Mouse (Mus musculus) fat pad, adult 2 months (tissue): ENCODE data around the gene Hoxb2.

Source experiments
- DNase-seq: peaks from one replicate; pipeline ENCODE4 v3.0.0-alpha.2; 2011; ENCODE audit warnings: low read depth, low spot score; ENCODE audit errors: extremely low read depth

Gene Hoxb2

DNA sequence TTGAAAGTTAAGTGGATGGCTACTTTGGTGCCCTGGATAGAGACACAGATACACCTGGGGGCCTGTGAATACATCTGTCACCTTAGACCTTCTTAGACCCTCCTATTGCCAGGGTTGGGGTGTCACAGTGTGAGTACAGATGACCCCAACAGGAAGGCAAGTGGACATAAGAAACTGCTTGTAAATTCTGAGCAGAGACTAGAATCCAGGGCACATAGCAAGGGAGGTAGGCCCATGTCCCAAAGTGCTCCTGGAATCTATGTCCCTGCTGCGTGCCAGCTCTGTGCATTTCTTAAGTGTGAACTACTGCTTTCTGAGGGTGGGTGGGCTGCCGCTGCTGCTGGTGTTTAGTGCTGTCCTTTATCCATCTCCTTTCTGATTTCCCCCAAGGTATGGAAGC, 466 bp downstream of the Hoxb2 start:
- no peak for DNase-seq

DNA sequence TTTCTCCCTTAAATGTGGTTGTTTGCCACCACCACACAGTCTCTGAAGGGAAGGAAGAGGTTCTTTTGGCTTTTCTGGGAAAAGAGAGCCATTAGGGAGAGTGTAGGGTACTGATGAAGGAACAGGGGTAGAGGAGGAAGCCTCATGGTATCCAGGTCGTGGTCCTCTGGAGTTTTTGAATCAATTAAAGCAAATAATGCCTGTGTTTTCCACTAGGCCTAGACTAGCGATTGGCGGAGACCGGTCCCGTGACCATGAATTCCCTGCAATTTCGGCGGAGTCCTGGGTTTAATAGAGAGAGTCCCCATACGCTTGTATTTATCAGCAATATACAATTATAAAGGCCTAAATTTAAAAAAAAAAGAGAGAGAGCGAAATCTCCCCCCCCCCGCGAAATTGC, 987 bp downstream of the Hoxb2 start:
- DNase-seq: no peak

DNA sequence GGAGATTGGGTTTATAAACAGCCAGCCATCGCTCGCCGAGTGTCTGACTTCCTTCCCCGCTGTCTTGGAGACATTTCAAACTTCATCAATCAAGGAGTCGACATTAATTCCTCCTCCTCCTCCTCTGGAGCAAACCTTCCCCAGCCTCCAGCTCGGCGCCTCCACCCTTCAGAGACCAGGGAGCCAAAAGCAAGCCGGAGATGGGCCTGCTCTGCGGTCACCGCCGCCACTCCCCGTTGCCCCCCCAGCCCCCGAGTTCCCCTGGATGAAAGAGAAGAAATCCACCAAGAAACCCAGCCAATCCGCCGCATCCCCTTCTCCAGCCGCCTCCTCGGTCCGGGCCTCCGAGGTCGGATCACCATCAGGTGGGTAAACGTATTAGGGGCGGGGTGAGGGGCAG, 1.5 kb downstream of the Hoxb2 start:
- no peak for DNase-seq

DNA sequence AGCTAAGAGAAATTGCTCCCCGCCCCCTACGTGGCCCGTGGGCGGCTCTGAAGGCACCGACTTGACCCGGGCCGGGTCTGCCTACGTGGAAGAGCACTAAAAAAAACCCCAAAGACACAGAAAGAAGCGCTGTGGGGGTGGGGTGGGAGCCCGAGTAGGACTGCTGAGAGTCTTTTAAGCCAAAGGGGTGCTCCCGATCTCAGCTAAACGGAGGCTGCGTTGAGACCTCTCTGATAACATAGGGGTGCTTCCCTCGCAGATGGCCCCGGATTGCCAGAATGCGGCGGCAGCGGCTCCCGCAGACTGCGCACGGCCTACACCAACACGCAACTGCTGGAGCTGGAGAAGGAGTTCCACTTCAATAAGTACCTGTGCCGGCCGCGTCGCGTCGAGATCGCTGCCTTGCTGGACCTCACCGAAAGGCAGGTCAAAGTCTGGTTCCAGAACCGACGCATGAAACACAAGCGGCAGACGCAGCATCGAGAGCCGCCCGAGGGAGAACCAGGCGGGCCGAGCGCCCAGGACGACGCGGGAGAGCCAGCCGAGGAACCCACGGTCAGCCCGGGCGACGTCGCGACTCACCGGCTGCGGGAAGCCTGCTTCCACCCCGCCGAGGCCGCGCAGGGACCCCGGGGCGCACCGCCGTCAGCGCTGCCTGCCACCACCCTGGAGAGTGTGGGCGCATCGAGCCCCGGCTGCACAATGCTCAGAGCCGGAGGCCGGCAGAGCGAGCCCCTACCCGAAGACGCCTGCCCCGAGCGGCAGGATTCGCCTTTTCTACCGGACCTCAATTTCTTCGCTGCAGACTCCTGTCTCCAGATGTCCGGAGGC, 2.6 kb downstream of the Hoxb2 start:
- DNase-seq: no peak

DNA sequence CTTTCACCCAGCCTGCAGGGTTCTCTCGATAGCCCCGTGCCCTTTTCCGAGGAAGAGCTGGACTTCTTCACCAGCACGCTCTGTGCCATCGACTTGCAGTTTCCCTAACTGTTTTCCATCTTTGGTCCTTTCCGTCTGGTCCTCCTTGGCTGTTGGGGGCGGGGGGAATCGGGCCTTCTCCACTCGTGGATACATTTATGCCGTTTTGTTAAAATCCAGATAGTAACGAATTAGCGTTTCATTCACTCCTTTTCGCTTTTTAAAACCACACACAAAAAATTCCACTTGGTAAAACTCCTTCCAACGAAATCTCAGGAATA, 3.2 kb downstream of the Hoxb2 start:
- no peak for DNase-seq

DNA sequence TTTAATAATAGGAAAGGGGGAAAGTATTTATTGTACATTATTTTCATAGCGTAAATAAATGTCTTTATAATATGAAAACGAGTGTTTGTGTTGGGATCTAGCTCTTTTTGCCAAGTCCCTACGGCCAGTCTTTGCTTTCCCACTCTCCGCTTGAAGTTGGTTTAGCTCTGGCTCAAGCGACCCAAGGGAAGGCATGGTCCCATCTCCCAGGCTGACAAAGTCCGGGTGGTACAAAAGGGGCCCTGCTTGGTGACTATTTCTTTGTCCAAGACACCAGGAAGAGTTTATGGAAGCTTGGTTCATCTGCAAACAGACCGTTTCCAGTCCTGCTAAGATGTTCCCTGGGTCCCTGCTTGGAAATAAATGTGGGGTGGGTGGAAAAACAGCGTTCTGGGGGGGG, 3.6 kb downstream of the Hoxb2 start:
- no peak for DNase-seq

DNA sequence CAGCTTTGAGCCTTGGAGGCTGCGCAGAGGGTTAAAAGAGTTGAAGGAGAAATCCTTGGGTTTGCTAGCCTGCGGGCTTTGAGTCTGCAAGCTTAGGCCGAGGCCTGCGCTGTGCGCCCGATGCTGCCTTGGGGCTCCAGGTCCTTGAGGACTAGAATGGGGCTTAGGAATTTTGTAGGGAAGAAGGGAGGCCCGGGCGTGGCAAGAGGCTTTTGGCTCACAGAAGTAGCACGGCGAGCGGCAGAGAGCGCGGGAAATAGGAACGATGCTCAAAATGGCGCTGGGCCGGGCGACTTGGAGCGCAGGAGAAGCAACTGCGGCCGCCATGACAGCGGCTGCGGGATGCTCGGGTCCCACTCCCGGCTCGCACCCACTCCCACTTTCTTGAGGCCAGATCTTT, 4.1 kb downstream of the Hoxb2 start:
- no peak for DNase-seq

DNA sequence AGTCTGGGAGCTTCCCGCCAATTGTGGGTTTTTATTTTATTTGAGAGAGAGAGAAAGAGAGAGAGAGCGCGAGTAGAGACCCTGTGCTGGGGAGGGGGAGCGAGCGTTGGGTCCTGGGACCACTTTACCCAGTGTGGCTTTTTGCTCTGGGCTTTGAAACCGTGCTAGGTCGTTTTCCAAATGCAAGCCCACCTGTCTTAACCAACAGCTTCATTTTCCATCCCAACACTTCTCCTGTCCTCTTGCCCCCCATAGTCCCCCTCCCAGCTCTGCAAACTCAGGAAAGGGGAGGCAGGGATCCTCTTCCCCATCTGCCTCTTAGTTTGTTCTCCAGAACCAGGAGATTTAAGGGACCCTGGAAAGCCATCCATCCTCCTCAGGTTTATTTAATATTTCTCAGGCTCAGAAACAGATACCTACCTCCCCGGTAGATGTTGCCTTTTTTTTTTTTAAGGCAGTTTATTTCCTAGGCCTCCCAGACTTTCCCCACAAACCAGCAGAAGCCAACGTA, 4.5 kb downstream of the Hoxb2 start:
- no peak for DNase-seq

DNA sequence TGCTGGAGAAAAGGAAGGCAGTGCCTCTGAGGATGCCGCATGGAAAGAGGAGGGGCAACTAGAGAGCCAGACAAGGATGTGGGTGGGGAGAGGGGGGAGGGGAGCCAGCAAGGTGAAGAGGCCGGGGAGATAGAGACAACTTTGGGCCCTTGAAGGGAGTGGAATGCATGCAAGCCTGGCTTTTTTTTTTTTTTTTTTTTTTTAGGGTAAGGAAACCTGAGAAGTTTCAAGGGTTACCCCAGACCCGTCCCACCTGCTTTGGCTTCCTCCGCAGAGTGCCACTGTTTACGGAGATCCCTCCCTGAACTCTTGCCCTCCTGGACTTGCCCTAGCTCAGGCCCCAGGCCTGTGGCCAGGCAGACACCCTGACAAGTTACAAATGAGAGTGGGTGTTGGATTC, 13.5 kb downstream of the Hoxb2 start:
- DNase-seq: no peak

DNA sequence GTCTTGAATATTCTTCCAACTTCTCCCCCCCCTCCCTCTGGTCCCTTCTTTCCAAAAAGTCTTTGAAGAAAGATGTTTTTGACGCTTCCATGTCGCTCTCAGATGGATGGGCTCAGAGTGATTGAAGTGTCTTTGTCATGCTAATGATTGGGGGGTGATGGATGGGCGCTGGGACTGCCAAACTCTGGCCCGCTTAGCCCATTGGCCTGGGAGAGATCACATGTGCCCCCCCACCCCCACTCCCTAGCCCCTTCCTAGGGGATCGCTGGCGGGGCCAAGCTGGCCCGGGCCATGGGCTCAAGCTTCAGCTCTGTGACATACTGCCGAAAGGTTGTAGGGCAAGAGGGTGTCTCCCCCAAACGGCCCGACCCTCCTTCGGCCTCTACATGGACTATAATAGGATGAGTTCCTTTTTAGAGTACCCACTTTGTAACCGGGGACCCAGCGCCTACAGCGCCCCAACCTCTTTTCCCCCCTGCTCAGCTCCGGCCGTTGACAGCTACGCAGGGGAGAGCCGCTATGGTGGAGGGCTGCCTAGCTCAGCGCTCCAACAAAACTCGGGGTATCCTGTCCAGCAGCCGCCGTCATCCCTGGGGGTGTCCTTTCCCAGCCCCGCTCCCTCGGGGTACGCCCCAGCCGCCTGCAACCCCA, 15.2 kb downstream of the Hoxb2 start, which contains the start of gene Hoxb1:
TSS of gene Hoxb1 (plus strand) at position 312 of the 651 bp plus-strand sequence.
- DNase-seq: no peak

DNA sequence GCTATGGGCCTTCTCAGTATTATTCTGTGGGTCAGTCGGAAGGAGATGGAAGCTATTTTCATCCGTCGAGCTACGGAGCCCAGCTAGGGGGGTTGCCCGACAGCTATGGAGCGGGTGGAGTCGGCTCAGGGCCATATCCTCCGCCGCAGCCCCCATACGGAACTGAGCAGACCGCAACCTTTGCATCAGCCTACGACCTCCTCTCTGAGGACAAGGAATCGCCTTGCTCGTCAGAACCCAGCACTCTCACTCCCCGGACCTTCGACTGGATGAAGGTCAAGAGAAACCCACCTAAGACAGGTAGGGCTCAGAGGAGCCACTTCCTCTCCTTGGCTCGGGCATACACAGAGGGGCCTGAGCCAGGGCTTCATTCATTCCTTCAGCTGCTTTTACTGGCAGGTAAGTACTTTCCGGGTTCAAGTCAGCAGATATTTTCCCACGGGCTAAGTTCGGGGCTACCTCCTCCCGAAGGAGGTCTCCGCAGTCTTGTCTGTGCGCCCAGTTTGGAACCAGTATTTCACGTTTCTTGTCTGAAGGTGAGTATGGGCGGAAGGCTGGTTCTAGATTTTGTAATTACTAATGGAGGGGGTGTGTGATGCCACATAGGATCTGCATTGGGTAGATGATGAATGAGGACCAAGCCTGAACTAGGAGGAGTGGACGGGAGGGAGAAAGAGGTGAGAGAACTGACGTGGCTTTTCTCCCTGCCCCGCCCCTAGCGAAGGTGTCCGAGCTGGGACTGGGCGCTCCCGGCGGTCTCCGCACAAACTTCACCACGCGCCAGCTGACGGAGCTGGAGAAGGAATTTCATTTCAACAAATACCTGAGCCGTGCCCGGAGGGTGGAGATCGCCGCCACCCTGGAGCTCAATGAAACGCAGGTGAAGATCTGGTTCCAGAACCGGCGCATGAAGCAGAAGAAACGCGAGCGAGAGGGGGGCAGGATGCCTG, 16.0 kb downstream of the Hoxb2 start:
- DNase-seq: no peak

DNA sequence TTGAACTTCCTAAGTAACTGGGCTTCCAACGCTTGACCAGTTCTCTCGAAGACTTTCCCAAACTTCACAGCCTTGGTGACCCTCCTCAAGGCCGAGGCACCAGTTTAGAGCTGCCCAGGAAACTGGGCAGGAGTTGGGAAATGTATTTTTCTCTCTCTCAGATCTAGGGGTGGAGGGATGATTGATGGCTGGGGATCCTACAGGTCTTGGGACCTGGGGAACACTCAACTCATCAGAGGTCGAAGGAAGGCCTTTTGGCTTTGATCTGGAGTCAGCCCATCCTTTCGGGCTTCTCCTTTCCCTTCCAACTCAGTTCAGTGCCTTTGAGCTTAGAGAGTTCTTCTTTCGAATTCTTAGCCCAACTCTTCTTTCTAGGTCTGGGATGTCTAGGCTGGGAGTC, 16.8 kb downstream of the Hoxb2 start:
- no peak for DNase-seq

DNA sequence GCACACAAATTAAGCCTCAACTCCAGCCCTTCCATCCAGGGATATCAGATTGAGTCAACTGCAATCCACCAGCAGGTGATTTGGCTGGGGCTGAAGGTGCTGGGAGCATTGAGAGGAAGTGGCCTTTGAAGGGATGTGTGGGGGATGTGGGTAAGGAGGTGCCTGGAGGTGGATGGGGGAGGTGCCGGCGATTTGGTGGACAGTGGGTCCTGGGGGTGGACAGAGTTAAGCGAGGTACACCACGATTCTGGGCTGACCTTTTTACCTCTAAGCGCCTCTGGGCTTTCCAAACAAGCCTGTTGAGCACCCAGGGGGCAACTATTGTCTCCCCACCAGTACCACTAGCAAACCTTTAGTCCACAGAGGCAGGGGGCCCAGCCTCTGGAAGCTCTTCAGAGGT, 18.4 kb downstream of the Hoxb2 start:
- no peak for DNase-seq

DNA sequence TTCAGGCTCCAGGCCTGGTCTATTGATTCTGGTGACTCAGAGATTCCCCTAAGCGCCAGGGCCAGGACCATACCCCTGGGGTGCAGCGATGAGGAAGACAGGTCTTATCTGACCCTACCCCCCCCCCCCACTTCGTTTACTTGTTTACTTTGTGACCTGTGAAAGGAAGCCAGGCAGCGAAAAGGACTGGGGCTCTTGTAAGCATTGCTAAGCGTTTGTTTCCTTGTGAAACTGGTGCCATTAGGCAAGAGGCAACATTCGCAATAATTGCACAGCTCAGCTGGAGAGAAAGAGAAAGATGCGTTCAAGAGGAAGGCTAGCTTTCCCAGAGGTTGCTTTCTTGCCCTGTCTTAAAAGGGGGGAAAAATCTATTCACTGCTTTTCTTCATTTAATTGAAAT, 18.8 kb downstream of the Hoxb2 start:
- no peak for DNase-seq

DNA sequence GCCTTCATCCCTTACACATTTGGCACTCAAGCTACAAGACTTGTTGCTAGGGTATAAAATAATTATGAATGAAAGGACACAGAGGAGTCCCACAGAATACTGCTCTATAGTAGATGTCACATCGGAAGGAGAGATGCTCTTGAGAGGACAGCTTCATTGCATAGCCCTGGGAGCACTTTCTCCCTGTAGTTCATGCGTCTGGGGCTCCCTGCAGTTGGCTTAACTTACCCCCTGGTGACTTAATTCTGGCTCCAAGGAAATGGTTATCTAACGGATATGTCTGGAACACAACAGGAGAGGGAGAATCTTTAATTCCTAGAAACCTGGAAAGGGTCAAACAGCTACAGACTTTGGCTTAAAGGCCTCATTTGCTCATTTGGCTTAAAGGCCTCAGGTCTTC, 21.4 kb downstream of the Hoxb2 start:
- no peak for DNase-seq

DNA sequence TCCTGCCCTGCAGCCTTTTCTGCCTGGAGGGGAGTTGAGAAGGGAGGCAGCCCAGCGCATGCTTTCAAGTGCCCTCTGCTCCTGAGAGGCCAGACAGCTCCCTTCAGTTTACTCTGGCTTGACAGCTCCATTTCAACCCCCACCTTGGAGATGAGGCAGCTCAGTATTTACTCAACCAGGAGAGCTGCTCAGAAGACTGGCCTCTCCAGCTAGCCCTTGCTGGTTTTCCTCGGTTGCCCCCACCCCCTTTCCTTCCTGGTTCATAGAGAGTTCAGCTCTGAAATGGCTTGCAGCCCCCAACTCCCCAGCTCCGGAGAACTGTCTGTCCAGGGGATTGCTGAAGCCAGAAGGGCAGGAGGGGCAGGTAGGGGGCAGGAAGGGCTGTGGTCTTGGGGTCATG, 22.2 kb downstream of the Hoxb2 start:
- no peak for DNase-seq

DNA sequence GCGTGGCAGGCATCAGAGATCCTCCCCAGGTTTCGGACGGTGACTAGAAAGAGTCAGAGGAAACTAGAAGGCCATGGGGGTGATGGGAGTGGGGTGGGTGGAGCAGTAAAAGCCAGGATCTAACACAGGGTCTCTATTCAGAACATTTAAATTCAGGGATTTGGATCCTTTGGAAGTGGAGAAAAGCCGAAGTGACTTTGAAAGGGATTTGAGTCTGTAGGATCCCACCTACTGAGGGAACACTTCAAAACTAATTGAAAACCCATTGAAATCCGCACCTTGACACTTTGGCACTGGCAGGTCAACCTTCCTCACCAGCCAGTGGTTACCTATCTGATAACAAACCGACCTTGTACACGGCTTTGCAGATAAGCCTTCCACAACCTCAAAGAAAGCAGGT, 24.5 kb downstream of the Hoxb2 start:
- DNase-seq: no peak

DNA sequence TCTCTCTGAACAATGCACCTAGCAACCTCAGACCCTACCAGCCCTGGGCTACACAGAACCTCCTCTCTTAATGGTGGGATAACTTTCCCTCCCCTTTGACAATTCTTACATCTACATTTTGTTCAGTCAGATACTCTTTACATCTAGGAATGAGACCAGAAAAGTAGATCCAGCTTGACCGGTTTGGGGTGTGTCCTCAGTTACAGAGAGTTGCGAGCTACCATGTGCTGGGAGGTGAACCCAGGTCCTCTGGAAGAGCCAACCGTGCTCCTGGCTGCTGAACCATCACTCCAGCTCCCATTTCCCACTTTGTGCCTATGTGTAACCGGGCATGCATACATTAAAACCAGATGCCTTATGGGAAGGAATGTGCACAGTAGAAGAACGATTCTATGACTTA, 33.1 kb downstream of the Hoxb2 start:
- no peak for DNase-seq

DNA sequence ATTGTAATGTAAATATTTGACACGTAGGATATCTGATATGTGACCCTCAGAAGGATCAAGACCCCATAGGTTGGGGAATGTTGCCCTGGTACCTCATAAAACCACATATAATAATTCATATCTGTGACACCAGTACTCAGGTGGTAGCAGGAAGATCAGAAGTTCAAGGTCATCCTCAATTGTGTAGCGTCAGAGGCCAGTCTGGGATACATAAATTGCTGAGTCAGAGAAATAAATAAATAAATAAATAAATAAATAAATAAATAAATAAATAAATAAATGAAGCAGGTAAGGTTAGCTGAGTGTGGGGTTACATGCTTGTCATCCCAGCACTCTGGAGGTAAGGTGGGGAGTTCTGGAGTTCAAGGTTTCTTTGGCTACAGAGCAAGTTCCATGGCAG, 37.3 kb downstream of the Hoxb2 start:
- no peak for DNase-seq

DNA sequence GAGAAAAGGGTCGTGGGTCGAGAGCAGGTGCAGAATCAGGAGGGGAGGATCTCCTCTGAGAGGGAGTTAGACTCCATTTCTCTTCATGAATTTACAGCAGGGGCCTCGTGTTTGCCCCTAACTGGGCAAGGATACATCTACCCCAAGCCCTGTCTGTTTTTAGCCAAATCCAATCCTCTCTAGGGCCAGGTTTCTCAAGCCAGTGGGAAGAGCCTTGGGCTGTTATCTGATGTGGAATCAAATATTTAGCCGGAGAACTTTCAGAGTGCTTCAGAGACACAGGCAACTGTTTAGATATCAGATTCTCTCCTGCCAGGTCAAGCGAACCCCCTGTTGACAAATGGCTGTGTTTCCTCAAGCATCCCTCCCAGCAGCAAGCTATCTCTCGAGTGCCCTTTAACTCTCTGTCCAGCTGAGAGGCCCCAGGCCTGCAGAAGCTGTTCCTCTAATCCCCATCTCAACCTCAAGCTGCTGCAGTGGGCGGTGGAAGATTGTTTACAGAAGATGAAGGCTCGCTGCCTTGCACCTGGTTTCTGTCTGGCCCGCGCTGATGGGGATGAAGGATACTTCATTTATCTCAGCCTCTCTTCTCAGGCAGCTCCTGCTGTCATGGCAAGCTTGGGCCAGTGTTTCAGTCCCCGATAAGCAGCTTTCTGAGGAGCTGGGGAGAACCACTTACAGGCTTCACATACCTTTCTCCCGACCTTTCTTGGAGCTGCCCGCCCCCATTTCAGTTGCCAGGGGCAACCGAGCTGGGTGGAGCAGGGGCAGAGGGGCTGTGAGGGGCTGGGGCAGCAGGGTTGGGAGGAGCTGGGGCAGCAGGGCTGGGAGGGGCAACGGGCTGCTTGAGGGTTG, 46.7 kb downstream of the Hoxb2 start:
- DNase-seq: no peak
